Mouse (Mus musculus): Measurements from ENCODE around the gene Gcfc2. TPM values are rescaled to one million over a fixed set of nuclear protein-coding genes. Genes with fewer than 3 reads are reported as not detected.

Gcfc2 gene
- total and polyA plus RNA-seq, 3 experiments, result 9.8 to 15.1 TPM; not detected in 1

DNA sequence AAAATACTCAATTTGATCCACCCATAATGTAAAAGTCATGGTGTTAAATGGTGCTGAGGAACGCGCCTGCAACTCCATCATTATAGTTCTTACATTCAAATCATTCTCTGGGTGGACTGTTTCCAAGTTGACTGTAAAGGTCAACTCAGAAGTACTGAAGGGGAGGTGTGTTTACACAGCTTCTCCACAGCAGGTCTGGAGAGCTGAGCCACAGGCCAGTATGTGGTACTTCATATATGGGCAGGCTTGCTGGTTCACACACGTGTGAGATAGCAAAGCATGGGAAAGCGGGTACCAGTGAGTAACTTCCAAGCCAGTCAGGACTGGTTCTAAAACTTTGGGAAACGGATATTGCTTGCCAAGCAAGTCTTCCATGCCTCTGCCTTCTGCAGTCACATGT lies 31.7 kb downstream of the Gcfc2 start:
- Histone ChIP-seq H3K4me1 (ENCODE audit: control insufficient read depth in 1 of 2, insufficient read depth in 2 of 2, low read length in 2 of 2) (no peaks in the 10 kb centered on the region), H3K9ac (ENCODE audit: control insufficient read depth, low read depth, low read length, poor library complexity, severe bottlenecking) (no peak overlapping the region), H3K36me3 (ENCODE audit: control insufficient read depth in 1 of 2, insufficient read depth in 2 of 2, low read length in 2 of 2) (peaks cover 0 to 16% of the 10 kb centered on the region in 2 experiments; a peak in 2 of 4 replicates), H3K4me3 (ENCODE audit: control insufficient read depth in 1 of 2, insufficient read depth in 1 of 2, low read depth in 2 of 2, low read length in 2 of 2) (no peak overlapping the region), H3K27me3 (ENCODE audit: control insufficient read depth in 1 of 2, insufficient read depth in 2 of 2, low read length in 2 of 2) (no peaks in the 10 kb centered on the region), H3K27ac (ENCODE audit: control insufficient read depth, low read depth, low read length) (no peak overlapping the region), H3K79me2 (ENCODE audit: control insufficient read depth, insufficient read depth, low read length, poor library complexity) (no peaks in the 10 kb centered on the region), H3K9me3 (replicated peaks; ENCODE audit: insufficient read depth, low read length) (no peaks in the 10 kb centered on the region)
- no peak for TF ChIP-seq MAZ (IDR thresholded peaks at IDR 0.05; ENCODE audit: low read depth, low read length)
- TF ChIP-seq KAT2A (conservative IDR thresholded peaks at IDR 0.05; ENCODE audit: low read depth, low read length), result no peak
- TF ChIP-seq POLR2AphosphoS5 (IDR thresholded peaks at IDR 0.05; ENCODE audit: borderline replicate concordance, low read depth, low read length), result no peak
- TF ChIP-seq EP300 (IDR thresholded peaks at IDR 0.05; ENCODE audit: low read depth in 1 of 2, low read length in 2 of 2), result no peak
- TF ChIP-seq E2F4 (IDR thresholded peaks at IDR 0.05; ENCODE audit: borderline replicate concordance, low read depth, low read length), result no peak
- TF ChIP-seq CHD1 (IDR thresholded peaks at IDR 0.05; ENCODE audit: low read depth, low read length), result no peak
- no peak for TF ChIP-seq MEF2A (IDR thresholded peaks at IDR 0.05; ENCODE audit: extremely low read depth, insufficient replicate concordance, low read depth, low read length, poor library complexity, severe bottlenecking)
- TF ChIP-seq POLR2A (IDR thresholded peaks at IDR 0.05; ENCODE audit: control insufficient read depth in 1 of 2, insufficient read depth in 1 of 2, low read depth in 1 of 2, low read length in 2 of 2, poor library complexity in 1 of 2), result no peak
- no peak for TF ChIP-seq MAX (IDR thresholded peaks at IDR 0.05; ENCODE audit: low read length)
- no peak for TF ChIP-seq RAD21 (IDR thresholded peaks at IDR 0.05; ENCODE audit: low read depth, low read length)
- no peak for TF ChIP-seq HCFC1 (IDR thresholded peaks at IDR 0.05; ENCODE audit: low read depth, low read length)
- no peak for TF ChIP-seq MAFK (IDR thresholded peaks at IDR 0.05; ENCODE audit: borderline replicate concordance, low read depth, low read length)
- TF ChIP-seq UBTF (IDR thresholded peaks at IDR 0.05; ENCODE audit: borderline replicate concordance, insufficient read depth, low read depth, low read length), result no peak
- no peak for TF ChIP-seq USF1 (IDR thresholded peaks at IDR 0.05; ENCODE audit: low read depth, low read length)
- TF ChIP-seq BHLHE40 (IDR thresholded peaks at IDR 0.05; ENCODE audit: borderline replicate concordance, low read depth, low read length), result no peak
- TF ChIP-seq USF2 (IDR thresholded peaks at IDR 0.05; ENCODE audit: borderline replicate concordance in 1 of 2, insufficient read depth in 1 of 2, low read depth in 1 of 2, low read length in 2 of 2), result no peak
- TF ChIP-seq ELF1 (IDR thresholded peaks at IDR 0.05; ENCODE audit: low read depth, low read length), result no peak
- no peak for TF ChIP-seq MXI1 (IDR thresholded peaks at IDR 0.05; ENCODE audit: low read depth, low read length)
- no peak for TF ChIP-seq NELFE (IDR thresholded peaks at IDR 0.05; ENCODE audit: low read depth, low read length)
- DNase-seq (ENCODE audit: low read depth, low spot score), result no peak

DNA sequence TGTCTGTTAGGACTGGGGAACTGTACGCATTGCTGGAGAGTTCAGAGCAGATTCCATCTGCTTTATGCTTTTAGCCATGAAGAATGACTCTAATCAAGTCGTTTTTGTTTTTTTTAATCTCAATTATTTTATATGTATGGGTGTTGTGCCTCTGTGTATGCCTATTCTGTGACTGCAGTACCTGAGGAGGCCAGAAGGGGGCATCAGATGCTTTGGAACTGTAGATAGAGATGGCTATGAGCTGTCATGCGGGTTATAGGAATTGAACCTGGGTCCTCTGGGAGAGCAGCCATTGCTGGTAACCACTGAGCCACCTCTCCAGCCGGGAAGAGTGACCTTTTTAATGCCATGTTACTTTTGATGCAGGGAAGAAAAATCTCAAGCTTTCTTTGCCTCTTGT lies 32.9 kb downstream of the Gcfc2 start:
- no peak overlapping the region for H3K27ac ChIP-seq (ENCODE audit: control insufficient read depth, low read depth, low read length)

More for the DNA sequence above, 32.9 kb downstream of the Gcfc2 start:
- peak; percentile 49 for DNase-seq (ENCODE audit: low read depth, low spot score)
- no peak for TF ChIP-seq E2F4 (IDR thresholded peaks at IDR 0.05; ENCODE audit: borderline replicate concordance, low read depth, low read length)
- peak; percentile 15; the same call in 1 of the 2 replicates for TF ChIP-seq SMC3 (IDR thresholded peaks at IDR 0.05; ENCODE audit: low read depth, low read length)
- TF ChIP-seq CTCF (IDR thresholded peaks at IDR 0.05 in 2 of 3, conservative IDR thresholded peaks at IDR 0.05 in 1 of 3; ENCODE audit: control insufficient read depth in 1 of 3, insufficient read depth in 1 of 3, low read depth in 2 of 3, low read length in 3 of 3, poor library complexity in 1 of 3, severe bottlenecking in 1 of 3), result peak; percentile 44 to 66 (median 48)
- Histone ChIP-seq H3K4me3 (ENCODE audit: control insufficient read depth in 1 of 2, insufficient read depth in 1 of 2, low read depth in 2 of 2, low read length in 2 of 2) (no peak overlapping the region), H3K27me3 (ENCODE audit: control insufficient read depth in 1 of 2, insufficient read depth in 2 of 2, low read length in 2 of 2) (no peaks in the 10 kb centered on the region), H3K79me2 (ENCODE audit: control insufficient read depth, insufficient read depth, low read length, poor library complexity) (no peaks in the 10 kb centered on the region), H3K9me3 (replicated peaks; ENCODE audit: insufficient read depth, low read length) (no peaks in the 10 kb centered on the region), H3K36me3 (ENCODE audit: control insufficient read depth in 1 of 2, insufficient read depth in 2 of 2, low read length in 2 of 2) (peaks cover 0 to 20% of the 10 kb centered on the region in 2 experiments; a peak in 2 of 4 replicates), H3K4me1 (ENCODE audit: control insufficient read depth in 1 of 2, insufficient read depth in 2 of 2, low read length in 2 of 2) (no peaks in the 10 kb centered on the region), H3K9ac (ENCODE audit: control insufficient read depth, low read depth, low read length, poor library complexity, severe bottlenecking) (no peak overlapping the region)

Measured in MEL (cell line).